Mouse (Mus musculus): ENCODE results near the gene Ccdc146.

GRCm38 (mm10) chr5:21366338-21367053 is 58.0 kb downstream of the Ccdc146 start:
- no peak for TF ChIP-seq POLR2A (IDR thresholded peaks at IDR 0.05; ENCODE audit: borderline replicate concordance, extremely low read depth, low read depth, low read length)
- no peak for TF ChIP-seq CTCF (IDR thresholded peaks at IDR 0.05; ENCODE audit: insufficient read depth, low read length)

Measured in lung, adult 2 months (tissue).